Mouse (Mus musculus) large intestine, adult 2 months (tissue): ENCODE measurements around the gene Gm11627. TPM values are rescaled to one million over a fixed set of nuclear protein-coding genes. Genes with fewer than 3 reads are reported as not detected.
"Not testable (repeated sequence)": the region's sequence is repeated elsewhere in the genome, so short reads cannot be mapped to it uniquely, and the experiment has no call there.

Experiments used
- DNase-seq: peaks from one replicate; pipeline ENCODE4 v3.0.0-alpha.2; 2012; ENCODE audit warnings: low read depth, low spot score
- WGBS: fragments of 180-500 bp; shearing (Covaris S2); methylation state at CpG from one replicate; pipeline ENCODE4 v1.1.7; 2018; 5-methylcytosine and 5-hydroxymethylcytosine counted together
- polyA plus RNA-seq: library from polyadenylated mRNA; depleted of rRNA; stranded (reverse); fragments of >200 nt; gene quantifications from 2 replicates; pipeline ENCODE4 v1.2.3, GENCODE M21; 2012

Gene Gm11627
- polyA plus RNA-seq, 1 experiment, result 2.7 TPM

- DNase-seq, result no peak
- WGBS, result 97% methylated on average over 15 of the region's 15 CpGs
Measured at GRCm38 (mm10) chr11:102567723-102568122, 11.5 kb downstream of the Gm11627 start.

GRCm38 (mm10) chr11:102567157-102567556, 12.1 kb downstream of the Gm11627 start:
- WGBS, result 84% methylated on average over 6 of the region's 6 CpGs
- DNase-seq, result no peak

GRCm38 (mm10) chr11:102566290-102566689, 13.0 kb downstream of the Gm11627 start:
- DNase-seq, result no peak
- 81% methylated on average over 1 of the region's 1 CpGs for WGBS

- DNase-seq, result no peak
Measured at GRCm38 (mm10) chr11:102565741-102566140, 13.5 kb downstream of the Gm11627 start.

GRCm38 (mm10) chr11:102564952-102565671, 14.1 kb downstream of the Gm11627 start:
- 75% methylated on average over 14 of the region's 14 CpGs for WGBS
- DNase-seq, result not testable (repeated sequence)

- 50% methylated on average over 5 of the region's 5 CpGs for WGBS
- DNase-seq, result peak; percentile 43
Measured at GRCm38 (mm10) chr11:102558704-102559103, 20.6 kb downstream of the Gm11627 start.

- WGBS, result 70% methylated on average over 1 of the region's 1 CpGs
- DNase-seq, result peak; percentile 57
Measured at GRCm38 (mm10) chr11:102557386-102557785, 21.9 kb downstream of the Gm11627 start.

- DNase-seq, result no peak
- WGBS, result 1% methylated on average over 3 of the region's 3 CpGs
Measured at GRCm38 (mm10) chr11:102556716-102557074, 22.6 kb downstream of the Gm11627 start.

- DNase-seq, result peak; percentile 73
- WGBS, result under 1% methylated on average over 48 of the region's 55 CpGs
Measured at GRCm38 (mm10) chr11:102556031-102556715, 23.1 kb downstream of the Gm11627 start, which contains the start of gene Gpatch8. Gene Gpatch8, minus strand, starts transcription at chr11:102556392.

- WGBS, result 1% methylated on average over 39 of the region's 39 CpGs
- no peak for DNase-seq
Measured at GRCm38 (mm10) chr11:102555400-102556030, 23.7 kb downstream of the Gm11627 start.

GRCm38 (mm10) chr11:102552051-102552450, 27.2 kb downstream of the Gm11627 start:
- WGBS, result 86% methylated on average over 3 of the region's 3 CpGs

GRCm38 (mm10) chr11:102551176-102551575, 28.1 kb downstream of the Gm11627 start:
- DNase-seq, result no peak

More at GRCm38 (mm10) chr11:102552051-102552450, 27.2 kb downstream of the Gm11627 start:
- no peak for DNase-seq

GRCm38 (mm10) chr11:102541471-102541870, 37.8 kb downstream of the Gm11627 start:
- no peak for DNase-seq
- WGBS, result 56% methylated on average over 5 of the region's 5 CpGs

GRCm38 (mm10) chr11:102540286-102540685, 39.0 kb downstream of the Gm11627 start:
- DNase-seq, result not testable (repeated sequence)

GRCm38 (mm10) chr11:102539690-102540089, 39.6 kb downstream of the Gm11627 start:
- 31% methylated on average over 1 of the region's 1 CpGs for WGBS
- no peak for DNase-seq

GRCm38 (mm10) chr11:102536210-102536609, 43.1 kb downstream of the Gm11627 start:
- WGBS, result 69% methylated on average over 3 of the region's 3 CpGs
- no peak for DNase-seq

GRCm38 (mm10) chr11:102534078-102534477, 45.2 kb downstream of the Gm11627 start:
- 75% methylated on average over 2 of the region's 2 CpGs for WGBS
- DNase-seq, result no peak

GRCm38 (mm10) chr11:102531425-102531824, 47.8 kb downstream of the Gm11627 start:
- 27% methylated on average over 5 of the region's 5 CpGs for WGBS
- DNase-seq, result no peak
